Mouse (Mus musculus): ENCODE measurements around the gene Kif1a.
A peak's percentile ranks its signal among the peaks of the same experiment; 100 is the strongest.

Kif1a gene

DNA sequence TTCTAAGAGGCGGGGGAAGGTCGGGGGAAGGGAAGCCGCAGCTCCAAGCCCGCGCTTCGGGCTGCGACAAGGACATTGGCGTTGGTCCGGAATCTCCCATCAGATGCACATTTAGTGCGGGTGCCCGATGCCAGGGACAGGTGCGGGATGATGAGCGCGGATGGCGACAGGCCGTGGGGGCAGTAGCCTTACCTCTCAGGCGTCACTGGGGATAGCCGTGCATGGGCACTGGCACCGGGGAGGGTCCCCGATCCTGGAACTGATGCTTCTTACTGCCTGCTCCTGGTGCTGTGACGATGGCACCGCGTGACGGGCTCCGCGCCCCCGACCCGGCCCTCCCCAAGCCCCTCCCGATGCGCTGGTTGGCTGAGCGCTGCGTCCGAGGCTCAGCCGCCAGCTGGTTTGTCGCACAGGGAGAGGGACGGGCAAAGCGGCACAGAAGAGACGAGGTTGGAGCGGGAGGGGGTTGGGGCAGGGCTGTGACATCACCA, at the start of gene Kif1a:
Gene Kif1a (minus strand): TSS at position 381 of the 491 bp plus-strand sequence.
- DNase-seq (ENCODE audit: low spot score in 2 of 2) = peak; percentile 87 to 92

DNA sequence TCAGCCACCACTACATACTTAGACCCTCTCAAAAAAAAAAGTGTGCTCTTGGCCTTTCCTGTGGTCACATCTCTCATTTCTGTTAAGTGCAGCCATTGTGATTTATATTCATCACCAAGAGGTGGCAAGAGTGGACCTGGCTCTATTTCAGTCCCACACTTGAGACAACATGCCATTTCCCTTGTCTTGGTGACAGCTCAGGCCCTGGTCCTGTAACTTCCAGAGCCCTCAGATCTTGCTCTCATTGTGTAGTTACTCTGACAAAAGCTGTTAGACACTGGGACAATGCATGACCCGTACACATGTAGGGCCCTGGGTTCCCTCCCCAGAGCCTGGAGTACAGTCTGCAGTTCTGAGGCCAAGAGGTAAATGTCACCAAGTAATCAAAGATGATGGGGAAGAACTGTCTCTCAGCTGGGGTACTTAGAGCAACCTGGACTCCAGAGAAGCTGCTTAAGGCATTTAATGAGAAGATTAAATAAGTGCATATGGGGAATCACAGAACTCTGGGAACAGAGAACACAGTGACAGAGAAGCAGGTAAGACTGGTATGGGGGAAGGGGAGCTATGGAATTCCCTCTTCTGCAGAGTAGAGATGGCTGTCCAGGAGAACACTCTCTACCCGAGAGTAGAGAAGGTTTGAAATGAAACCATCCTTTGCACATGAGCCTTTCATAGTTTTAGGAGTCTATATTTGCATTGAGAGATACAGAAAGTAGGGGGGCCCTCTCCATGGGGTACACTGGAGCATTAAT, 49.3 kb upstream of the Kif1a start:
- no peak for DNase-seq (ENCODE audit: low spot score in 2 of 2)

DNA sequence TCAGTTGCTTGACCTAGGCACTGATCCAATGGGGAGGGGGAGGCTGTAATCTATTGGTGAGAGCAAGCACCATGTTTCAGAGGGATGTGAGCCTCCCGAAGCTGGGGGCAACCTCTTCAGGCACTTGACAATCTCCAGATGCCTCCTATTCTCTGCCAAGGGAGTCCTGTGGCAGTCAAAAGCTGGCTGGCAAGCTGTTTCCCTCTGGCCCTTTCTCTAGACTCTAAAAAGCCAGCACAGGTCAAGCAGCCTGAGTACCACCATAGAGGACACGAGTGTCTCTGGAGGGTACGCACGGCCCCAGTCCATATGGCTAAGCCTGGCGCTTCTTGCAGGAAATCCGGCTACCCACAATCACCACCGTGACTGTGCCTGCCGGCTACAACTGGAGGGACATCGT, 42.4 kb upstream of the Kif1a start:
- DNase-seq (ENCODE audit: low spot score in 2 of 2) = no peak

DNA sequence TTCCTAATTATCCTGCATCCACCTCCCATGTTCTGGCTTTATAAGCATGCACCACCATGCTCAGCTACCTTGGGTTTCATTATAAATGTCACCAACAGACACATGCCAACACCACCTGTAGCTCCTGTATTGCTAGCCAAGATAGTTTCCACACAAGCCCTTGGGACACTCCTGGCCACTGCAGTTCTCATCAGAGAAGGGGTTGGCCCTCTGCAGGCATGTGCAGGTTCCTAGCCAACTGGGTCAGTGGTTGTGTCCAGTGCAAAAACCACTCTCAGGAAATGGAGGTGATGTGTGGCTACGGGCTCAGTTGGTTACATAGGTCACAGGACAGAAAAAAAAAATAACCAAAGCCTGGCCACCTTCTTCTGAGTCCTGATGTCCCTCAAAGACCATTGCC, 41.1 kb upstream of the Kif1a start:
- DNase-seq (ENCODE audit: low spot score in 2 of 2) = no peak

DNA sequence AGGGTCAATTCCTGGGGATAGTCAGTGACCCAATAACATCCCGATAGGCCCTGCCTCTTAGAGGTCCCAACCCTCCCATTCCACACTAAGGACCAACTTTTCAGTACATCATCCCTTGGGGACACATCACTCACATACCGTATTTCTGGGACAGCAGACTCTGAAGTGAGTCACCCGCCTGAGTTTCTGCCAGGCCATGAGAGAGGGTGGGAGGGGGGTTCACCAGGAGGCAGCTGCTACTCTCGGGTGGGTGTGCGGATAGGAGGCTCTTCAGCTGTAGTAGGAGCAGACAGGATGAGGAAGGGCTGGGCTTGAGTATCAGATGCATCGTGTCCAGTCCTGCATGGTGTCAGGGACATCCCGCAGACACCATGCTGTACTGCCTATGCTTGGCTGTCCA, 38.0 kb upstream of the Kif1a start:
- peak in 1 of 2 experiments; percentile 38 for DNase-seq (ENCODE audit: low spot score in 2 of 2)

DNA sequence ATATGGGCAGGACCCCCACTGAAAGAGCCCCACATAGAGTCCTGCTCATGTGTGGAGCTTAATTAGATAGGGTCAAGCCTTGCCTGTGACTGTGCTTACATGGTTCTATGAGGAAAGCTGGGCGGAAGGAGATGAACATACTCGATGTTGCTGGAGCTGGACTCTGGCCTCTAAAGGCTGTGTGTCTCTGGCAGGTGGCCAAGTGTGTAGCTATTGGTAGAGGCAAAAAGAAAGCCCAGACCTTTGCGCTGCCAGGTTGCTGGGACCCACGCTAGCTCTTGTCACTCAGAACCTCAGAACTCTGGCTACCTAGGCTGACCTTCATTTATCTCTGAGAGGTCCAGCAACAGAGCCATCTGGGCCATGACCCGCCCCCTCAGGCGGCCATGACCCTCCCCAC, 36.8 kb upstream of the Kif1a start:
- DNase-seq (ENCODE audit: low spot score in 2 of 2) = no peak

DNA sequence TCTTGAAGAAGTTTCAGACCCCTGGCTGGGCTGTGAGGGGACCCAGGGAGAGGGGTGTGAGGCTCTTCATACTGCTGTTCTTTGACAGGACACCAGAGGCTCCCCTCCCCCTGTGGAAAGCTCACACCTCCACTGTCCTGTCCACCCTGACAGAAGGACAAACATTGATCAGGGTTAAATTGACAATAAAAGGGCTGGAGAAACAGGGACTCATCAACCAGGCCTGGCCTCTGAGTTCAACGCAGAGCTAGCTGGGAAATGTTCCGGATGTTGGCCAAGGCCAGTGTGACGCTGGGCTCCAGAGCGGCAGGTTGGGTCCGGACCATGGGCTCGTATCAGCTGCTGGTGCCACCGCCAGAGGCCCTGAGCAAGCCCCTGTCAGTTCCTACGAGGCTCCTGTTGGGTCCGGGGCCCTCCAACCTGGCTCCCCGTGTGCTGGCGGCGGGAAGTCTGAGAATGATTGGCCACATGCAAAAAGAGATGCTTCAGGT, 33.3 kb upstream of the Kif1a start, which contains the start of gene Agxt:
Gene Agxt (plus strand): TSS at position 205 of the 491 bp plus-strand sequence.
- no peak for DNase-seq (ENCODE audit: low spot score in 2 of 2)

DNA sequence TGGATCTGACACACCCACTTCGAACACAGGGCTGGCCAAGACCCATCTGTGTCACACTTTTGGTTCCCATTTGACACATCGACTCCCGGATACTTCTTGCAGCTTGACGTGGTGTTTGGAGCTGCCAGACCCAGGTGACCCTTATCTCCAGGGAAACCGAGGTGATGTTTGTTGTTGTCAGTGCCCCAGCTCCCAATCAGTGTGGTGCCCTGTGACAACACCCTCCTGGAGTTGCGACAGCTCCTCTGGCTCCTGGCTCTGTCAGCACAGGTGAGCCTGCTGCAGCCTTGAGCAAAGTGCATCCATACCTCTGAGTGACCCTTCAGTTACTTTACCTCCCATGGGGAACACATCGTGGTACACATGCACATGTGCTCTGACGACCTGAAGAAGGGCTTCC, 30.9 kb upstream of the Kif1a start:
- DNase-seq (ENCODE audit: low spot score in 2 of 2) = no peak

DNA sequence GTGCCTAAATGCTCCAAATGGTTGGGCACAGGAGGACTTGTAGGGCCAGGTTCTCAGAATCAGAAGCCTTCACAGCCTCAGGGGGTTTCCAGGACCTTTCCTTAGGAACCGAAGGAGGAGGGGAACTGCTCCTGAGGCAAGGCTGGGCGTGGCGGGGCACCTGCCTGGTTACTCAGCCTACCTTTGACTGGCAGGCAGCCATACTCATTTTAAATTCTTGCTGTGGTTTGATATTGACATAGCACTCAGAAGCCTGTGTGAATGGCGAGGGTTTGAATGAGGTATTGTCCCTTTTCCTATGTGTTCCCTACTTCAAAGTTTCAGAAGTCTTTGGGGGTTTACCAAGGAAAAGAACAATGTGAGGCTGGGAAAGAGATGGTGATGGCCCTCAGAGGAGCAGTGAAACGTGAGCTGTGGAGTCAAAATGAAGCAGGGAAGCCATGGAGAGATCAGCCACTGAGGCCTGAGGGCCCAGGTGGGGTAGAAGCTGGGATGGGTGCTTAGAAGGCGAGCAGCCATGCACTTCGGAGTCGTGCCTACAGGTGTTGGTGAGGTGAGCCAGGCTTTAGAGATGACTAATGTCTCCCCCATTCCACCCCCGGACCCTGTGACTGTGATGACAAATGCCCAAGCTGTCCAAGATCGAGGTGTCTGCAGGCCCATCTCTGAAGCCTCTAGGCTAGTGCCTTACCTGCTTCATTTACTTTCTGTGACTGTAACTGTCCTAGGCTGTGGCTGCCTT, 28.7 kb upstream of the Kif1a start:
- no peak for DNase-seq (ENCODE audit: low spot score in 2 of 2)

DNA sequence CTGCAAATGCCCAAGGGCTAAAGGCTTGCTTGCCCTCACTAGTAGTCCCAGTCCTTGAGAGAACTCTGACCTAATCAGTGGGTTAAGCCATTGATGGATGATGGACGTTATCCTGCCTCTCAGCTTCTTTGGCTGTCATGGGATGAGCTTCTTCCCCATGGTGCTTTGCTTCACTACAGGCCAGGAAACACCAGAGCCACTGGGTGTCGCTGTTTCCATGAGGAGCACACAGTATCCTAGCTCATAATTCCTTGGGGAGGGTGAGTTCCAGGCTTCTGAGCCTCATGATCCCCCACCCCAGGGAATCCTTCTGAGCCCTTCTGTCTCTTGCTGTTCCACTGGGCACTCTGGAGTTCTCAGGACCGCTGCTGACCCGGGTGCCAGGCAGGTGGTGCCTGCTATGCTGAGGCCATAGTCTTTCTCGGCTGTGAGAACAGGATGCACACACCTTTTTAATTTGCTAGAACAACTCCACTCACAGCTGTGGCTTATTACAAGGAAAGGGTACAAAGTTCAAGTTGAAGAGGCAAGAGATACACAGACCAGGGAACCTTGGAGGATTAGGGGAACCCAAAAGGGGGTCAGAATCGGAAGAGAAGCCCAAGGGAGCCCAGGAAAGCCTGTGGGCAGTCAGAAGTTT, 27.1 kb upstream of the Kif1a start:
- peak in 1 of 2 experiments; percentile 73 for DNase-seq (ENCODE audit: low spot score in 2 of 2)

DNA sequence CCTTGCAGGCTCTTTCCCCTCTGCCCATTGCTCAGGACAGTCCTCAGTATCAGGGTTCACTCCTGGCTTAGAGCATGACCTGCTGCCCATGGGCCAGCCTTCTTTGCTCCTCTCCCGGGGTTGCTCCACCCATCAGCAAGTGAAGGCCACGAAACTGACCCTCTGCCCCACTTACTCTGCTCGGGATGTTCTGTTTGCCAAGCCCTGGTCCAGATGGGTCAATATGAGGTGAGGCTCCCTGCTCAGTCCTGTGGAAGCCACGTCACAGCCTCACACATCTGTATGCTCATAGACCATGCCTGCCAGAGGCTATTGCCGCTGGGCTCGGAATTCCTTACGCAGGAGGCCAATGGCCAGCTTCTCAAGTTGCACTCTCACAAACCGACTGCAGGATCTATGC, 26.5 kb upstream of the Kif1a start:
- no peak for DNase-seq (ENCODE audit: low spot score in 2 of 2)

DNA sequence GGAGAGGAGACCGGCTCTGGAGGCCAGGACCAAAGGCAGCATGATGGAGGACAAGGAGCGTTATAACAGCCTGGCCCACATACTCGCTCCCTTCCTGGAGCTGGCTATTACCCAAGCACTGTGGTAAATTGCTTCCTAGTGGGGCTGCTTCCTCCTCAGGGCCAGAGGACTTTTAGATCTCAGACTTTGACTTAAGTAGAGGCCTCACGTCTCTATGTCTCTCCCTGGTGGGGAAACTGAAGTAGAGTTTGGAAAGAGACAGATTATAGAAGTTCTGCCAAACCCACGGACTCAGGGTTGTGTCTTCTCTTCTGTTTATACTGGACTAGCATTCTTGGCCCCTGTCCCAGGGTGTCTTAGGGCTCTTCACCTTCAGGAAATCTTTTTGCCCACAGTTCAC, 23.5 kb upstream of the Kif1a start:
- DNase-seq (ENCODE audit: low spot score in 2 of 2) = no peak

DNA sequence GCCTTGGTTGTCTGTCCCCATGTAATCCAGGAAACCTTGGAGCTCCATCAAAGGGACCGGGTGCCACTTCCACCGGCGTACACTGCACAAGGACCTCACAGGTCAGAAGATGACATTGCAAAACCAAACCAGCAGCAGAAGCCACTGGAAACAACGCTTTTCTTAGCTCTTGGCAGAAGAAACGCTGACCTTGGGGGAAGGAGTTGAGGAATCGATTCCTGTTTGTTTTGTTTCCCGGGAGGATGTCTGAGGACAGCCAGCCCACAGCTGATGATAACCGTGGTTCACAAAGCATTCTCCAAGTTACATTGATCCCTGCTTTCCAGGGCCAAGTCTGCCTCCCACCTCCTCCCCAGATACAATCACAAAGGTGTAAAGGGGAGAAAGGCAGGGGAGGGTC, 22.3 kb upstream of the Kif1a start:
- no peak for DNase-seq (ENCODE audit: low spot score in 2 of 2)

DNA sequence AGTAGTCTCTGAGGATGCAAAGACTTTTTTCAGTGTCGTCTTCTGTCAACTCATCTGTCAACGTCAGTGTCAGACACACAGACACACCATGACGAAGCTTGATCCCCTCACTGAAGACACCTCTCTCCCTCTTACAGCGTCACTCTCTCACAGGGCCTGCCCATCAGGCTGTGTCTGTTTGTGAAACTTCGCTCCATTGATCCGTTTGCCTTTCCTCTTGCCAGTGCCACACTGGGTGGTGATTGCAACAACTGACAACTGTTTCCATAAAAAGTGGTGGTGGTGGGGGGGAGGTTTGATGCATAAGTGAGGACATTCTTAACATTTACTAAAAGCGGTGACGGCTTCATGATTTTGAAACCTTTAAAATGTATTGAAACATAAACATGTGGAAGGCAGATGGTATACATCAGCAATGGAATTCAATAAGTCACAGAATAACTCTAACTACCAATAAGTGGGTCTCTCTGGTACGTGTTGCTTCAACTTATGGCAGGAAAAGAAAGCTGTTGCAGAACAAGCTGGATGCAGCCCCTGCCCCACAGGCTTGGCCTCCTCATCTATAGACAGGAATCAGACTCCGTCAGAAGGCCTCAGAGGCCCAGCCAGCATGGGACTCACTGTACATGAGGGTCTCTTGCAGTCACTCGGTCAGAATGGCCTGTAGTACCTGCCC, 21.6 kb upstream of the Kif1a start:
- no peak for DNase-seq (ENCODE audit: low spot score in 2 of 2)

DNA sequence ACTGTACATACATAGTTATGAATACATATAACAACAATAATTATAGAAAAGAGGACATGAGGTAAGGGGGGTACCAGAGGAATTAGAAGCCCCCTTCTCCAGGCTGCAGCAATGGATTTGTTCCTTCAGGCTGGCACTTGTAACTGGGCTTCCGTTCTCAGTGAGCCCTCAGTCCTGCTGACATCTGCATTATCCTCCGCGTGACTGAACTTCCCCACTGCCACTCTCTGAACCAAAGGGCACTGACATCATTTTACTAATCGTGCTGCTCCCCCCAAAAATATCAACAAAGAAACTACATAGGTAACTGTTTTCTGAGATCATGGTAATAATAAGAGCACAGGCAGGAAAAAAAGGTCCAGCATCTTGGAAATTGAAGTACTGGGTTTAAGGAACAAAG, 17.1 kb upstream of the Kif1a start:
- DNase-seq (ENCODE audit: low spot score in 2 of 2) = no peak

DNA sequence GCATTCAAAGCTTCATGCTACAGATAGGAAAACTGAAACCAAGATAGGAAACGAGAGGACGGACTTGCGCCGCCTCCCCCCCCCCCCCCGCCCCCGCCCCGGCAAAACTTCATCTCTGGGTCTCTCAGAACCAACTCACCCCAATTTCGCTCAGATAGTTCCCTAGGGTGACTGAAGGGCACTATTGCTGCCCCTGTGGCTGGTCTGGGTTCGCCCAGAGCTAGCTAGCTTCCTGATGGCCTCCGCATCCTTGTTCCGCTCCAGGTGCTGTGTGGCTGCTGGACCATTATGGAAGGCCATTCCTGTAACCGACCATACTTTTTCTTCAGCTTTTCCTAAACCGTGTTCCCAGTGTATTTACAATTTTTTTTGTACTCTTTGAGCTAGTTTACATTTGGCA, 13.7 kb upstream of the Kif1a start:
- no peak for DNase-seq (ENCODE audit: low spot score in 2 of 2)

DNA sequence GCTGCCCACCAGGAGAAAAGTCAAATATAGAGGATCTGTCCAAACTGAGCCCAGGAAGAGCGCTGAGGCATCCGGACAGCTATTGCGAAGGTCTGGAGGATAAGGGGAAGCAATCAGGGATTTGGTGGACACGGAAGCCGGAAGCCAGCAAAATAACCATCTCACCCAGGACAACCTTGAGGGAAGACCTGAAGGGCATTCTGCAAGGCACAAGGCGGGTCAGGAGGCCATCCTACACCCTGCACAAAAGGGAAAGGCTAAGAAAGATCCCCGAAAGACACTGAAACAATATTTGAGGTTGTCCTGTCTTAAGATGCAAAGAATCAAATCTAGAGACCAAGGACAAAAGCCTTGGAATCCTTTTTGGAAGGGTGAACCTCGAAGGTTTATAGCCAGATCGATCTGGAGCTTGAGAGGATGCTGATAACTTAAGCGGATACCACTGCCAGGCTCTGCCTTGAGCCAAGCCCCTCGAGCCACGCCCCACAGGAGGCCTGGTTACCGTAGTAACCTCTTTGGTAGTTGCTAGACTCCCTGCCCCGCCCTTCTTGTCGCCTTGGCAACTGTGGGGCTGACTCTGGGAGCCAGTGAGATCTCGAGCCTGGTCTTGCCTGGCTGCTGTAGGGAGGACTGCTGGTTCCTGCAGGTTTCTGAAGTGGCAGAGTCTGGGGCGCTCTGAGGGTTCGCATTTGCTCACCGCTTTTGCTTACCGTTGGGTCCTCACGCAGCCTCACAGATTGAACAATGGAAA, 13.1 kb upstream of the Kif1a start:
- peak; percentile 68 to 84 for DNase-seq (ENCODE audit: low spot score in 2 of 2)

DNA sequence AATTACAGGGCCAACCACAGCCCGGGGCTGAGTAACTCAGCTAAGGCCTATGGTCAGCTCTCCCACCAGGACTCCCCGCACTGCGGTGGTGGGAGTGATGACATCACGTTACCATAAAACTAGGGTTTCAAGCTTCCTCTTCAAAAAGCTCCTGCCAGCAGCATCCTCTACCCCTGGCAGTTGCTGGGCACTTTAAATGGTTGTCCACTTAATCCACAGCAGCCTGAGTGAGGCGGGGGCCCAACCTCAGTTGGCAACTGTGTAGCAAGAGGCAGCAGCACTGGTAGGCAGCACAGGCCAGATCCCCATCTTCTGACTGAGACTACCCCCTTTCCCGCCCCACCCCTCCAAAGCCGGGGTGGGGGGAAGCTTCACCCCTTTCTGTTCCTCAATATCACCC, 949 bp upstream of the Kif1a start:
- DNase-seq (ENCODE audit: low spot score in 2 of 2) = no peak

DNA sequence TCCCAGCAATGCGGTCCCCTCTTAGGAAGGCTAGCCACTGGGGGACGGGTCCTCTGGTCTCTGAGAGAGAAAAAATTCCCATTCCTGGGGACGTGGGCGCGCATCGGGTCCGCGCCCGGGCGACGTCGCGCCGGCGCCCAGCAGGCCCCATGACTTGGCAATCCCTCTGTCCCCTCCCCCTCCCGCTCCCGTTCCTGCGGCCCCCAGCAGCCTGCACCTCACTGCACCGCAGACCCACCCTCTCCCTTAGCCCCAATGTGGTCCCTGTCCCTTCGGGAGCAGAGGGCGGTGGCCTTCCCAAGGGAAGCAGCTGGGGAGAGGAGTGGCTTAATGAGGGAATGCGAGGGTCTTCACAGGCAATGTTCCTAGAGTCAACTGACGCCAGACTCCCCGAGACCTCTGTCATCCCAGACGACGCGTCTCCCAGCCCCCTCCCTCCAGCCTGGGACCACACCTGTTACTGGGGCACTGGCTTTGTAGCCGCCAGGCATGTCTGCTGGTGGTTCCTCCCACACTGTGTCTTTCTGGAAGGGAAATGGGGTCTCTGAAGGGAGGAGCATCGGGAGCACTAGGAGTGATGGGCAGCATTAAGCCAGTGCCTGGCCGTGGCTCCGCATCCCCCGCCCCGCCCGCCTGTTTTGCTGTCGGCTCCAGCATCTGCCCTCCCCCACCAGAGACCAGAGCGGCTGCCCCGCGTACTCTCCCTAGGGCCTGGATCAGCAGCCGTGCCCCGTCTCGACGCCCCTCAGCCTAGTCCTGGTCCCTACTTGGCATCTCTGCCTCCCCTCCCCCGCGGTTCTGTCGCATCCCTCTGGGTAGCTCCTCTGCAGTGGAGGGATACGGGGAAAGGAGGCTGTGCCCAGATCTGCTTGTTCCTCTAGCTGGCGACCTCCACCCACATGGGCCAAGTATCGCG, 917 bp downstream of the Kif1a start:
- peak in 1 of 2 experiments; percentile 67 for DNase-seq (ENCODE audit: low spot score in 2 of 2)

DNA sequence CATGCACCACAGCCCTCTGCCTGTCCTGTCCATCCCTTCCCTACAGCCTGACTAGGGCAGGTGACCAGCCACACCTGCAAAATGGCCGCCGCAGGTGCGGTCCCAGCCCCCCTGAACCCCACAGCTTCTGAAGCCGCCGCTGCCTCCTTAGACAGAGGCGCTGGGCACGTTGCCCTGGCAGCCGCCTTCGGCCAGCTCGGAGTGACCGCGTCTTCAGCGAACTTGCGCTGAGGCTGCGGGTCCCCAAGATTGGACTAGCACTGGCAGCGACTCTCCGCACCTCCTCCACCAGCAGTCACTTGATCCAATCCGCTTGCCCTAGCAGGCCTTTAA, 1.5 kb downstream of the Kif1a start:
- no peak for DNase-seq (ENCODE audit: low spot score in 2 of 2)

Data from left cerebral cortex, adult 9 months (tissue).